ENCODE assay signal across 18 mouse cellular contexts in the genomic region with DNA sequence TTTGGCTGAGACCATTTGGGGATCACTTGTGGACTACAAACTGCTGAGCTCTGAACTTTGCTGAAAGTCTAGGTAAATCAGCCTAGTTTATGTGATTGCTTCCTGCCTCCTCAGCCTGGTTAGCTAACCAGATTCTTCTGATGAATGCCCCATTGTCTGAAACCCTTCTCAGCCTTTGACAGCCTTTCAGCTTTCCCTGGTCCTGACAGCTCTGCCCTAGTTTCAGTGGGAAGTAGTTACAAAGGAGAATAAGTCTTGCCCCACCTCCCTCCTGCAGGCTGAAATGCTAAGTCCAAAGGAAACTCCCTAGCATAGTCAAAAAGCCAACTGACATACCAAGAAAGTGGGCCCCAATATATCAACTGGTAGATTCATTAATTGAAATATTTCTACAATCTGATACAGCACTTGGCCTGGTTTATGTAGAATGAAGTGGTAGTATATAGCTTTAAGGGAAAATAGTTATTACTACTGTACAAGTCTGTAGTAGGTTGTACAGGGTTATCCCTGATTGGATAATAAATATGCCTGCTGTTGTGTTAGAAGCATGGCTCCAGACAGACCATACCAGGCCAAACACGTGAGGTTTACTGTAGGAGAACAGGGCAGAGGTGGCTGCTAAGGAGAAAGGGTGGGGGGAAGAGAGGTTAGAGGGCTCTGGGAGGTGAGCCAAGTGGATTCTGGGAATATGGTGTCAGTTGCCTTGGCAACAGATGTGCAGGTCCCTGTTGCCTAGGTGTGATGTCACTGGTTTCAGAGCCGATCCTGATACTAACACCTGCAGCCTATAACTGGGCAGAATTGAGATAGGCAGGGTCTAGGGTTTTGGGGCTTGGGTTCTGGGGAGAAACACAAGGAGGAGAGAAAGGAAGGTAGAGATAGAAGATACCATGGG. TPM values are rescaled to one million over a fixed set of nuclear protein-coding genes. Genes with fewer than 3 reads are reported as not detected.
A peak's percentile ranks its signal among the peaks of the same experiment; 100 is the strongest.
DNase-seq lines count a peak whose midpoint lies in the region; ATAC-seq lines count a peak whose summit lies in the region.
"Had no signal": no experiment of that assay in that cellular context is flagged by ENCODE, and none has a peak within 500 bp of the region (broad histone marks: within the 10 kb centered on the region; RNA-seq: fewer than 3 reads in every experiment).

No protein-coding gene starts in this region.

- no peaks in the 10 kb centered on the region for H3K9me3 ChIP-seq in liver, embryonic 12.5 days (replicated peaks)
- H3K9me3 ChIP-seq in liver, embryonic 11.5 days (ENCODE audit: control insufficient read depth, low read length) = no peaks in the 10 kb centered on the region
- no peaks in the 10 kb centered on the region for H3K9me3 ChIP-seq in embryonic facial prominence, embryonic 14.5 days (ENCODE audit: control insufficient read depth, low read length)
- no peaks in the 10 kb centered on the region for H3K9me3 ChIP-seq in hindbrain, embryonic 13.5 days
- no peaks in the 10 kb centered on the region for H3K9me3 ChIP-seq in kidney, embryonic 14.5 days (ENCODE audit: control insufficient read depth, low read length)

- no peak for DNase-seq in liver, embryonic 11.5 days (ENCODE audit: low spot score)
- peak; percentile 34 for DNase-seq in NIH3T3 (ENCODE audit: low read depth)
- peak; percentile 31 for DNase-seq in embryonic facial prominence, embryonic 14.5 days (ENCODE audit: low spot score)
- DNase-seq in heart, adult 18-20 months = no peak
- DNase-seq in adrenal gland, postnatal 36 days = no peak
- DNase-seq: cerebellum, adult 11 months; kidney, adult 9 months; lung, postnatal 4 days; right cerebral cortex, postnatal 25 days had no signal

- peaks cover 22% of the 10 kb centered on the region for H3K4me1 ChIP-seq in liver, embryonic 12.5 days
- peaks cover 10% of the 10 kb centered on the region for H3K4me1 ChIP-seq in liver, embryonic 11.5 days (replicated peaks; ENCODE audit: control insufficient read depth, insufficient read depth, low read length)
- no peaks in the 10 kb centered on the region for H3K4me1 ChIP-seq in embryonic facial prominence, embryonic 14.5 days (ENCODE audit: control insufficient read depth, insufficient read depth, low read length)
- H3K4me1 ChIP-seq in hindbrain, embryonic 13.5 days (replicated peaks) = peaks cover 8% of the 10 kb centered on the region
- no peaks in the 10 kb centered on the region for H3K4me1 ChIP-seq in kidney, embryonic 14.5 days (ENCODE audit: control insufficient read depth, insufficient read depth, low read length)

- WGBS in liver, embryonic 12.5 days (ENCODE audit: insufficient replicate concordance) = 74% methylated on average over 2 of the region's 2 CpGs
- 79% methylated on average over 2 of the region's 2 CpGs for WGBS in liver, embryonic 11.5 days
- 59% methylated on average over 2 of the region's 2 CpGs for WGBS in embryonic facial prominence, embryonic 14.5 days
- 54% methylated on average over 2 of the region's 2 CpGs for WGBS in hindbrain, embryonic 13.5 days
- whole genome bisulfite sequencing in kidney, embryonic 14.5 days = 54% methylated on average over 2 of the region's 2 CpGs

- 0 out of 2 replicates have a peak overlapping the region, but pooled peaks have one; percentile 15 for H3K27ac ChIP-seq in liver, embryonic 12.5 days
- no peak overlapping the region for H3K27ac ChIP-seq in liver, embryonic 11.5 days (ENCODE audit: low read depth, low read length)
- no peak overlapping the region for H3K27ac ChIP-seq in embryonic facial prominence, embryonic 14.5 days (replicated peaks; ENCODE audit: low read depth, low read length)
- H3K27ac ChIP-seq in hindbrain, embryonic 13.5 days = peak overlapping the region; percentile 42; the same call in 1 of the 2 replicates
- no peak overlapping the region for H3K27ac ChIP-seq in kidney, embryonic 14.5 days (ENCODE audit: low read depth, low read length)
- H3K27ac ChIP-seq: liver, embryonic 14.5 days had no signal

- H3K36me3 ChIP-seq in liver, embryonic 12.5 days = no peaks in the 10 kb centered on the region
- H3K36me3 ChIP-seq in liver, embryonic 11.5 days (ENCODE audit: control insufficient read depth, insufficient read depth, low read length) = no peaks in the 10 kb centered on the region
- no peaks in the 10 kb centered on the region for H3K36me3 ChIP-seq in embryonic facial prominence, embryonic 14.5 days (ENCODE audit: control insufficient read depth, insufficient read depth, low read length)
- H3K36me3 ChIP-seq in hindbrain, embryonic 13.5 days = no peaks in the 10 kb centered on the region
- no peaks in the 10 kb centered on the region for H3K36me3 ChIP-seq in kidney, embryonic 14.5 days (ENCODE audit: control insufficient read depth, insufficient read depth, low read length)

- H3K4me2 ChIP-seq in liver, embryonic 12.5 days = no peak overlapping the region
- no peak overlapping the region for H3K4me2 ChIP-seq in liver, embryonic 11.5 days
- no peak overlapping the region for H3K4me2 ChIP-seq in embryonic facial prominence, embryonic 14.5 days (ENCODE audit: low read depth, low read length)
- H3K4me2 ChIP-seq in hindbrain, embryonic 13.5 days = no peak overlapping the region
- no peak overlapping the region for H3K4me2 ChIP-seq in kidney, embryonic 14.5 days (replicated peaks; ENCODE audit: low read depth, low read length)

- H3K4me3 ChIP-seq in liver, embryonic 12.5 days = no peak overlapping the region
- no peak overlapping the region for H3K4me3 ChIP-seq in liver, embryonic 11.5 days (ENCODE audit: low read depth, low read length)
- H3K4me3 ChIP-seq in embryonic facial prominence, embryonic 14.5 days (ENCODE audit: low read depth, low read length) = no peak overlapping the region
- no peak overlapping the region for H3K4me3 ChIP-seq in hindbrain, embryonic 13.5 days
- H3K4me3 ChIP-seq in kidney, embryonic 14.5 days (ENCODE audit: low read length) = no peak overlapping the region

- no peaks in the 10 kb centered on the region for H3K27me3 ChIP-seq in liver, embryonic 12.5 days (replicated peaks)
- no peaks in the 10 kb centered on the region; the same call in 1 of the 2 replicates for H3K27me3 ChIP-seq in liver, embryonic 11.5 days (replicated peaks; ENCODE audit: control insufficient read depth, insufficient read depth, low read length)
- no peaks in the 10 kb centered on the region for H3K27me3 ChIP-seq in embryonic facial prominence, embryonic 14.5 days (replicated peaks; ENCODE audit: control insufficient read depth, insufficient read depth, low read length)
- H3K27me3 ChIP-seq in hindbrain, embryonic 13.5 days = no peaks in the 10 kb centered on the region
- H3K27me3 ChIP-seq in kidney, embryonic 14.5 days (ENCODE audit: control insufficient read depth, insufficient read depth, low read length) = no peaks in the 10 kb centered on the region

- no peak for ATAC-seq in liver, embryonic 12.5 days
- ATAC-seq in liver, embryonic 11.5 days (replicated peaks; ENCODE audit: low FRiP score) = no peak
- ATAC-seq in embryonic facial prominence, embryonic 14.5 days (ENCODE audit: low read depth) = no peak
- no peak for ATAC-seq in hindbrain, embryonic 13.5 days (ENCODE audit: low FRiP score)
- no peak for ATAC-seq in kidney, embryonic 14.5 days (ENCODE audit: low FRiP score, low TSS enrichment)
- ATAC-seq: CD4-positive, CD25-positive, alpha-beta regulatory T cell, adult 4 months had no signal

- no peak overlapping the region for H3K9ac ChIP-seq in liver, embryonic 12.5 days
- H3K9ac ChIP-seq in liver, embryonic 11.5 days (ENCODE audit: low read depth, low read length) = no peak overlapping the region
- no peak overlapping the region for H3K9ac ChIP-seq in embryonic facial prominence, embryonic 14.5 days (ENCODE audit: low read depth, low read length)
- no peak overlapping the region for H3K9ac ChIP-seq in hindbrain, embryonic 13.5 days
- H3K9ac ChIP-seq in kidney, embryonic 14.5 days (ENCODE audit: low read depth, low read length) = no peak overlapping the region
- H3K9ac ChIP-seq: liver, embryonic 14.5 days had no signal

RNA-seq across cellular contexts. Expression of gene Xrcc6, which starts 2.1 kb away (rescaled TPM):
- 94.9 and 98.7 TPM in 2 replicates for polyA plus RNA-seq in liver, embryonic 12.5 days (2016; fragmentation: Nextera tagmentation; extraction: Ambion mirVana)
- 133 and 151 TPM in 2 replicates for polyA plus RNA-seq in liver, embryonic 11.5 days (2014; fragmentation: Nextera tagmentation; extraction: Ambion mirVana)
- polyA plus RNA-seq in embryonic facial prominence, embryonic 14.5 days (2014; fragmentation: Nextera tagmentation; extraction: Ambion mirVana) = 68.4 and 68.8 TPM in 2 replicates
- polyA plus RNA-seq in hindbrain, embryonic 13.5 days (2015; fragmentation: Nextera tagmentation; extraction: Ambion mirVana) = 43.4 and 44.9 TPM in 2 replicates
- polyA plus RNA-seq in kidney, embryonic 14.5 days (2014; fragmentation: Nextera tagmentation; extraction: Ambion mirVana) = 71.9 and 87.6 TPM in 2 replicates
- 10 to 100 TPM; 24.6 to 25.3 TPM for total RNA-seq in heart, adult 18-20 months (2021)
- 10 to 100 TPM; 55.2 to 81.1 TPM for total RNA-seq in adrenal gland, postnatal 36 days (2021)

RNA-seq across cellular contexts. Expression of gene 1700029P11Rik, which starts 5.2 kb away (rescaled TPM):
- polyA plus RNA-seq in liver, embryonic 12.5 days (2016; fragmentation: Nextera tagmentation; extraction: Ambion mirVana) = not detected in 2 replicates
- not detected in 2 replicates for polyA plus RNA-seq in liver, embryonic 11.5 days (2014; fragmentation: Nextera tagmentation; extraction: Ambion mirVana)
- not detected in 2 replicates for polyA plus RNA-seq in embryonic facial prominence, embryonic 14.5 days (2014; fragmentation: Nextera tagmentation; extraction: Ambion mirVana)
- polyA plus RNA-seq in hindbrain, embryonic 13.5 days (2015; fragmentation: Nextera tagmentation; extraction: Ambion mirVana) = not detected in 2 replicates
- polyA plus RNA-seq in kidney, embryonic 14.5 days (2014; fragmentation: Nextera tagmentation; extraction: Ambion mirVana) = not detected in 2 replicates
- not detected for total RNA-seq in heart, adult 18-20 months (2021)
- not detected for total RNA-seq in adrenal gland, postnatal 36 days (2021)
- total RNA-seq: adrenal gland, postnatal 4 days; hematopoietic stem cell, adult 5-6 weeks; layer of hippocampus, adult 18-20 months; left cerebral cortex, postnatal 25 days had no signal
- polyA plus RNA-seq: CD4-positive, CD25-positive, alpha-beta regulatory T cell, adult 4 months; liver, embryonic 14.5 days had no signal

RNA-seq across cellular contexts. Expression of gene Pmm1, which starts 24.8 kb away (rescaled TPM):
- 24.6 and 28.0 TPM in 2 replicates for polyA plus RNA-seq in liver, embryonic 12.5 days (2016; fragmentation: Nextera tagmentation; extraction: Ambion mirVana)
- 34.6 and 40.6 TPM in 2 replicates for polyA plus RNA-seq in liver, embryonic 11.5 days (2014; fragmentation: Nextera tagmentation; extraction: Ambion mirVana)
- polyA plus RNA-seq in embryonic facial prominence, embryonic 14.5 days (2014; fragmentation: Nextera tagmentation; extraction: Ambion mirVana) = 43.0 and 43.5 TPM in 2 replicates
- polyA plus RNA-seq in hindbrain, embryonic 13.5 days (2015; fragmentation: Nextera tagmentation; extraction: Ambion mirVana) = 62.9 and 65.3 TPM in 2 replicates
- polyA plus RNA-seq in kidney, embryonic 14.5 days (2014; fragmentation: Nextera tagmentation; extraction: Ambion mirVana) = 28.3 and 33.0 TPM in 2 replicates
- 10 to 100 TPM; 24.7 to 31.4 TPM for total RNA-seq in heart, adult 18-20 months (2021)
- 10 to 100 TPM; 51.1 to 90.8 TPM for total RNA-seq in adrenal gland, postnatal 36 days (2021)

RNA-seq across cellular contexts. Expression of gene Desi1, which starts 48.1 kb away (rescaled TPM):
- 19.6 and 21.8 TPM in 2 replicates for polyA plus RNA-seq in liver, embryonic 12.5 days (2016; fragmentation: Nextera tagmentation; extraction: Ambion mirVana)
- 27.4 and 30.3 TPM in 2 replicates for polyA plus RNA-seq in liver, embryonic 11.5 days (2014; fragmentation: Nextera tagmentation; extraction: Ambion mirVana)
- polyA plus RNA-seq in embryonic facial prominence, embryonic 14.5 days (2014; fragmentation: Nextera tagmentation; extraction: Ambion mirVana) = 27.2 and 27.7 TPM in 2 replicates
- polyA plus RNA-seq in hindbrain, embryonic 13.5 days (2015; fragmentation: Nextera tagmentation; extraction: Ambion mirVana) = 42.2 and 45.1 TPM in 2 replicates
- polyA plus RNA-seq in kidney, embryonic 14.5 days (2014; fragmentation: Nextera tagmentation; extraction: Ambion mirVana) = 18.9 and 33.0 TPM in 2 replicates
- 10 to 100 TPM; 25.1 to 29.0 TPM for total RNA-seq in heart, adult 18-20 months (2021)
- 100 to 1,000 TPM in 1 of 2 experiments, 10 to 100 TPM in 1; 54.2 to 105 TPM for total RNA-seq in adrenal gland, postnatal 36 days (2021)

RNA-seq across cellular contexts. Expression of gene Csdc2, which starts 49.0 kb away (rescaled TPM):
- polyA plus RNA-seq in liver, embryonic 12.5 days (2016; fragmentation: Nextera tagmentation; extraction: Ambion mirVana) = 1.8 and 2.5 TPM in 2 replicates
- 3.7 and 3.9 TPM in 2 replicates for polyA plus RNA-seq in liver, embryonic 11.5 days (2014; fragmentation: Nextera tagmentation; extraction: Ambion mirVana)
- 20.2 and 20.9 TPM in 2 replicates for polyA plus RNA-seq in embryonic facial prominence, embryonic 14.5 days (2014; fragmentation: Nextera tagmentation; extraction: Ambion mirVana)
- 130 and 137 TPM in 2 replicates for polyA plus RNA-seq in hindbrain, embryonic 13.5 days (2015; fragmentation: Nextera tagmentation; extraction: Ambion mirVana)
- 17.5 and 28.1 TPM in 2 replicates for polyA plus RNA-seq in kidney, embryonic 14.5 days (2014; fragmentation: Nextera tagmentation; extraction: Ambion mirVana)
- total RNA-seq in heart, adult 18-20 months (2021) = 10 to 100 TPM; 54.7 to 62.7 TPM
- 10 to 100 TPM; 12.4 to 16.0 TPM for total RNA-seq in adrenal gland, postnatal 36 days (2021)
- total RNA-seq: hematopoietic stem cell, adult 5-6 weeks had no signal
- polyA plus RNA-seq: CD4-positive, CD25-positive, alpha-beta regulatory T cell, adult 4 months had no signal

Comparison
In these comparisons a context has a peak if more than half of its experiments do, and no peak if none do; other contexts are left out.
1. H3K27ac ChIP-seq: peak in liver, embryonic 12.5 days (single experiment) and hindbrain, embryonic 13.5 days (single experiment); none in liver, embryonic 11.5 days (single experiment), embryonic facial prominence, embryonic 14.5 days (single experiment) and kidney, embryonic 14.5 days (single experiment).
2. DNase-seq: peak in NIH3T3 (single experiment) and embryonic facial prominence, embryonic 14.5 days (single experiment); none in liver, embryonic 11.5 days (single experiment), heart, adult 18-20 months (0 of 2) and adrenal gland, postnatal 36 days (0 of 2).